Mouse (Mus musculus) embryonic facial prominence, embryonic 11.5 days (tissue): Measurements from ENCODE around the gene Olfr1308. TPM values are rescaled to one million over a fixed set of nuclear protein-coding genes. Genes with fewer than 3 reads are reported as not detected.

Source experiments
- ATAC-seq: fragments of 200-750 bp; cut with Nextera tagmentation; replicated peaks from 2 replicates; pipeline ENCODE4 v1.8.0; 2017; ENCODE audit warnings: low read depth; ENCODE audit not compliant: insufficient number of reproducible peaks, low FRiP score, low TSS enrichment
- DNase-seq: peaks from one replicate; pipeline ENCODE4 v3.0.0-alpha.2; 2015; ENCODE audit warnings: low spot score
- H3K27ac ChIP-seq: fragments of 300-500 bp; sonication (generic); replicated peaks from 2 replicates; pipeline ENCODE4 v1.5.1; 2014; ENCODE audit warnings: mild to moderate bottlenecking, low read depth, low read length, control low read depth
- H3K27me3 ChIP-seq: fragments of 300-500 bp; sonication (generic); 2 replicates; pipeline ENCODE4 v1.6.1; 2014; ENCODE audit warnings: mild to moderate bottlenecking, low read length, moderate library complexity, mixed read lengths; ENCODE audit not compliant: control insufficient read depth, insufficient read depth
- H3K36me3 ChIP-seq: fragments of 300-500 bp; sonication (generic); replicated peaks from 2 replicates; pipeline ENCODE4 v1.6.1; 2014; ENCODE audit warnings: low read depth, mild to moderate bottlenecking, low read length, moderate library complexity, mixed read lengths; ENCODE audit not compliant: control insufficient read depth, insufficient read depth
- H3K4me1 ChIP-seq: fragments of 300-500 bp; sonication (generic); 2 replicates; pipeline ENCODE4 v1.6.1; 2014; ENCODE audit warnings: low read length, mixed read lengths; ENCODE audit not compliant: control insufficient read depth, insufficient read depth
- H3K4me2 ChIP-seq: fragments of 300-500 bp; sonication (generic); 2 replicates; pipeline ENCODE4 v1.6.1; 2014; ENCODE audit warnings: low read depth, mild to moderate bottlenecking, control low read depth, low read length, moderate library complexity
- H3K4me3 ChIP-seq: fragments of 300-500 bp; sonication (generic); 2 replicates; pipeline ENCODE4 v1.5.1; 2014; ENCODE audit warnings: low read depth, low read length, control low read depth
- H3K9ac ChIP-seq: fragments of 300-500 bp; sonication (generic); replicated peaks from 2 replicates; pipeline ENCODE4 v1.6.1; 2014; ENCODE audit warnings: mild to moderate bottlenecking, control low read depth, low read length
- H3K9me3 ChIP-seq: fragments of 300-500 bp; sonication (generic); replicated peaks from 2 replicates; pipeline ENCODE4 v1.6.1; 2016; ENCODE audit warnings: mild to moderate bottlenecking, low read length, inconsistent platforms, mixed read lengths; ENCODE audit not compliant: control insufficient read depth
- WGBS: fragments of 180-500 bp; shearing (Covaris S2); extraction: QIAGEN DNeasy Blood & Tissue Kit; methylation state at CpG from one replicate; pipeline ENCODE4 v1.1.7; 2014; 5-methylcytosine and 5-hydroxymethylcytosine counted together
- polyA plus RNA-seq: library from polyadenylated mRNA; unstranded; fragments of >200 nt; fragmentation: Nextera tagmentation; extraction: Ambion mirVana; gene quantifications from 2 replicates; pipeline ENCODE4 v1.2.1, GENCODE M21; 2014

Gene Olfr1308
- polyA plus RNA-seq: not detected in 2 replicates

DNA sequence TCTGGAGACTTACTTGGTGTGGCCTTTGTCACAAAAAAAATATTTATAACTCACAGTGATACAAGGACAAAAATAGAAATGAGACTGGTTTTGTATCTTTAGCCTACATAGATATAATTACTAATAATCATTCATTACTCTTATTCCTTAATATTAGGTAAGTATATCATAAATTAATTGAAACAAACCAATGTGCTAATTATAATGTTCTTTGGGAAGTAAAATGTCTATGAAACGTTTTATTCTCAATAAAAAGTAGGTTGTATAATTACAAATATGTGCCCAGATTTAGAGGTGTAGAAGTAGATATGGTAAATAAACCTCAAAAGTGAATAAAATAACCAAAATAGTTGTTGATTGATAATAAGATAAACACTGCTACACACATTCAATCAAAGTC is at the start of gene Olfr1308:
TSS of gene Olfr1308 (minus strand) at position 101 of the 400 bp plus-strand sequence.
- Histone ChIP-seq H3K27ac (no peak within 1 kb of the TSS), H3K4me3 (no peak within 1 kb of the TSS), H3K36me3 (no peaks in the 10 kb centered on the region), H3K27me3 (no peaks in the 10 kb centered on the region), H3K9me3 (no peaks in the 10 kb centered on the region), H3K4me1 (no peaks in the 10 kb centered on the region), H3K9ac (no peak within 1 kb of the TSS), H3K4me2 (no peak within 1 kb of the TSS)
- DNase-seq (no peak), ATAC-seq (no peak)
- 57% methylated on average over 1 of the region's 1 CpGs for WGBS

DNA sequence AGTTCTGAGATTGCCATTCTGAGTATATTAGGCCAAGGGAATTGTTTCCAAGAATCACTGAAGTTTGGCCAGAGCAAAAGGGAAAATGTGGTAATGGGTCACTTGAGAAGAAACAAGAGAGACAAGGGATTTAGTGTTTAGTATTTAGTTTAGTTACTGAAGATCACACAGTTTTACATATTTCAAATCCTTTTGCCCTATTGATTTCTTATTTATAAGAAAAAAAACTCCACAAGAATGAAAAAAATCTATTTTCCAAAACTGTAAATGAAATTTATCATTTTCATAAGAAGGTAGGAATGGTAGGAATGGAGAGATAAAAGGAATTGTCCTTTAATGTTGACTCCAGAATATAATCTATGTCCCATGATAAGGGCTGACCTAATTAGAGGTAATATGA is 47.9 kb upstream of the Olfr1308 start, which contains the start of gene Olfr1310:
TSS of gene Olfr1310 (minus strand) at position 101 of the 400 bp plus-strand sequence.
- DNase-seq (no peak), ATAC-seq (no peak)
- Histone ChIP-seq H3K4me2 (no peak within 1 kb of the TSS), H3K27ac (no peak within 1 kb of the TSS), H3K9ac (no peak within 1 kb of the TSS), H3K27me3 (no peaks in the 10 kb centered on the region), H3K4me1 (no peaks in the 10 kb centered on the region), H3K4me3 (no peak within 1 kb of the TSS), H3K36me3 (no peaks in the 10 kb centered on the region), H3K9me3 (no peaks in the 10 kb centered on the region)

DNA sequence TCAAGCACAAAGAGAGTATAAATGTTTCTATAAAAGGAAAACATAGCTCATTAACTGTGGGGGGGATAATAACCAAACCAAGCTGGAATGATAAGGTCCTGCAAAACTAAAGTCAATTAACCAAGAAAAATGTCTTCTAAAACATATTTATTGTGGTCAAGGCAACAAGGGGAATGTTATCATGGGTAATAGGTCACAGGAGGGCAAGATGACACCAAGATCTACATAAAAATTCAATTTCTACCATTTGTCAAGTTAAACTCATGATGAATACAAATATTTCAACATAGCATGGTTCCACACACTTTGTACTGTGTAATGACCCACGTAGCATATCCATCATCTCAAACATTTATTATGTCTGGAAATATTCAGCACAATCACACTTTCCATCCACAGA is 25.4 kb upstream of the Olfr1308 start, which contains the start of gene Olfr1309:
TSS of gene Olfr1309 (minus strand) at position 101 of the 400 bp plus-strand sequence.
- H3K27me3 ChIP-seq: no peaks in the 10 kb centered on the region
- WGBS: 68% methylated on average over 1 of the region's 1 CpGs

DNA sequence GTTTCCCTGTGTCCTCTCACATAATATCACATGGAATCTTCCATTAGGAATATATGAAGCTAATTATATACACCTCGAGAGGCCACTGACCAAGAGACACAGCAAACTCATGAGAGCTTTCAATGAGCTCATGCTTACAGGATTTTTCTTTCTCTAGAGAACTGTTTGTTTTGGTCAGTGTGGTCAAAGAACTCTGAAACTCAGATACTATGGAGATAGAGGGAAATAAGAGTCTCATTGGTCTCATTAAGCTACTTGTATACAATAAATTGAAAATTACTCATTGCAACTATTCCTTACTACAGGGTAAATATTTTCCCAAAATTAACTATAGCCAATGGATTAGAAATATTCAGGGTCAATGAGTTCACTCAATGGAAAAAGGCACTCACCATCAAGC is 15.4 kb downstream of the Olfr1308 start, which contains the start of gene Olfr1307:
TSS of gene Olfr1307 (minus strand) at position 101 of the 400 bp plus-strand sequence.
- H3K36me3 ChIP-seq: no peaks in the 10 kb centered on the region
- H3K9me3 ChIP-seq: no peaks in the 10 kb centered on the region
- H3K4me1 ChIP-seq: no peaks in the 10 kb centered on the region
- H3K27me3 ChIP-seq: no peaks in the 10 kb centered on the region
- no peak within 1 kb of the TSS for H3K9ac ChIP-seq
- ATAC-seq (no peak), DNase-seq (no peak)
- H3K4me2 ChIP-seq: no peak within 1 kb of the TSS
- no peak within 1 kb of the TSS for H3K27ac ChIP-seq
- WGBS: 74% methylated on average over 1 of the region's 1 CpGs
- H3K4me3 ChIP-seq: no peak within 1 kb of the TSS

More for the DNA sequence above, 25.4 kb upstream of the Olfr1308 start, which contains the start of gene Olfr1309:
- Histone ChIP-seq H3K9me3 (no peaks in the 10 kb centered on the region; the same call in 1 of the 2 replicates), H3K4me2 (no peak within 1 kb of the TSS), H3K4me3 (no peak within 1 kb of the TSS), H3K36me3 (no peaks in the 10 kb centered on the region), H3K9ac (no peak within 1 kb of the TSS), H3K4me1 (no peaks in the 10 kb centered on the region), H3K27ac (no peak within 1 kb of the TSS)
- ATAC-seq (no peak), DNase-seq (no peak)

DNA sequence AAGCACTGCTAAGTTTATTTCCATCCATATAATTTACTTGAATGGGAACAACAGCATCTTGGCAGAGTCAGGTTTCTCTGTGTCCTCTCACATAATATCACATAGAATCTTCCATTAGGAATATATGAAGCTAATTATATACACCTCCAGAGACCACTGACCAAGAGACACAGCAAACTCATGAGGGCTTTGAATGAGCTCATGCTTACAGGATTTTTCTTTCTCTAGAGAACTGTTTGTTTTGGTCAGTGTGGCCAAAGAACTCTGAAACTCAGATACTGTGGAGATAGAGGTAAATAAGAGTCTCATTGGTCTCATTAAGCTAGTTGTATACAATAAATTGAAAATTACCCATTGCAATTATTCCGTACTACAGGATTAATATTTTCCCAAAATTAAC is 48.6 kb downstream of the Olfr1308 start, which contains the start of gene Olfr1306:
TSS of gene Olfr1306 (minus strand) at position 101 of the 400 bp plus-strand sequence.
- H3K4me1 ChIP-seq: no peaks in the 10 kb centered on the region
- DNase-seq: no peak
- no peak within 1 kb of the TSS for H3K4me2 ChIP-seq
- no peak within 1 kb of the TSS for H3K27ac ChIP-seq
- no peaks in the 10 kb centered on the region for H3K9me3 ChIP-seq
- no peaks in the 10 kb centered on the region for H3K27me3 ChIP-seq
- ATAC-seq: no peak
- 69% methylated on average over 1 of the region's 1 CpGs for WGBS
- no peaks in the 10 kb centered on the region for H3K36me3 ChIP-seq
- H3K9ac ChIP-seq: no peak within 1 kb of the TSS
- H3K4me3 ChIP-seq: no peak within 1 kb of the TSS

Other genes starting within 250 kb of the Olfr1308 start
- gene Olfr1301, start 213.9 kb downstream of the Olfr1308 start, polyA plus RNA-seq: not detected in 2 replicates
- gene Olfr1302, start 187.5 kb downstream of the Olfr1308 start, polyA plus RNA-seq: not detected in 2 replicates
- gene Olfr1303, start 144.6 kb downstream of the Olfr1308 start, polyA plus RNA-seq: not detected in 2 replicates
- gene Olfr1305, start 87.8 kb downstream of the Olfr1308 start, polyA plus RNA-seq: not detected in 2 replicates
- not detected in 2 replicates for gene Olfr1306, start 48.7 kb downstream of the Olfr1308 start, polyA plus RNA-seq
- gene Olfr1307, start 15.5 kb downstream of the Olfr1308 start, polyA plus RNA-seq: not detected in 2 replicates
- not detected in 2 replicates for gene Olfr1309, start 25.3 kb upstream of the Olfr1308 start, polyA plus RNA-seq
- gene Olfr1310, start 47.8 kb upstream of the Olfr1308 start, polyA plus RNA-seq: not detected in 2 replicates
- gene Olfr1311, start 59.5 kb upstream of the Olfr1308 start, polyA plus RNA-seq: not detected in 2 replicates
- gene Olfr1312, start 85.3 kb upstream of the Olfr1308 start, polyA plus RNA-seq: not detected in 2 replicates
- gene Olfr1313, start 112.9 kb upstream of the Olfr1308 start, polyA plus RNA-seq: not detected in 2 replicates
- gene Olfr1314, start 131.8 kb upstream of the Olfr1308 start, polyA plus RNA-seq: not detected in 2 replicates
- not detected in 2 replicates for gene Olfr1315-ps1, start 150.5 kb upstream of the Olfr1308 start, polyA plus RNA-seq
- not detected in 2 replicates for gene Olfr1316, start 170.0 kb upstream of the Olfr1308 start, polyA plus RNA-seq
- not detected in 2 replicates for gene Olfr1317, start 175.4 kb upstream of the Olfr1308 start, polyA plus RNA-seq
- gene Olfr1318, start 189.3 kb upstream of the Olfr1308 start, polyA plus RNA-seq: not detected in 2 replicates